Mouse (Mus musculus) myocyte (in vitro differentiated cells): Measurements from ENCODE around the gene Rpa1. TPM values are rescaled to one million over a fixed set of nuclear protein-coding genes. Genes with fewer than 3 reads are reported as not detected.

Source experiments
- H3K27me3 ChIP-seq: one replicate; pipeline ENCODE4 v1.6.1; 2011; ENCODE audit not compliant: control insufficient read depth, insufficient read depth, insufficient read length
- H3K36me3 ChIP-seq: one replicate; pipeline ENCODE4 v1.6.1; 2011; ENCODE audit not compliant: control insufficient read depth, insufficient read depth
- H3K4me2 ChIP-seq: one replicate; pipeline ENCODE4 v1.6.1; 2011; ENCODE audit warnings: low read depth, control low read depth
- H3K4me3 ChIP-seq: one replicate; pipeline ENCODE4 v1.5.1; 2011; ENCODE audit warnings: mild to moderate bottlenecking, control low read depth, moderate library complexity
- H3K79me2 ChIP-seq: one replicate; pipeline ENCODE4 v1.6.1; 2011; ENCODE audit not compliant: control insufficient read depth, insufficient read depth
- H3ac ChIP-seq: one replicate; pipeline ENCODE4 v1.6.1; 2011; ENCODE audit not compliant: control insufficient read depth, insufficient read length
- CEBPB ChIP-seq: IDR thresholded peaks from 2 replicates; pipeline ENCODE4 v1.6.1; 2011; ENCODE audit warnings: mild to moderate bottlenecking, moderate library complexity; ENCODE audit not compliant: poor library complexity, insufficient read depth, severe bottlenecking
- E2F4 ChIP-seq: IDR thresholded peaks from one replicate; pipeline ENCODE4 v1.6.1; 2011; ENCODE audit warnings: mild to moderate bottlenecking, control low read depth, moderate library complexity; ENCODE audit not compliant: insufficient read depth
- MAX ChIP-seq: IDR thresholded peaks from one replicate; pipeline ENCODE4 v1.6.1; 2011; ENCODE audit warnings: low read depth, mild to moderate bottlenecking, control low read depth
- MYOD1 ChIP-seq, 3 experiments: IDR thresholded peaks; one replicate each; pipeline ENCODE4 v1.6.1; 2011; ENCODE audit warnings: control low read depth in 2 of 3, low read depth in 2 of 3, mild to moderate bottlenecking in 2 of 3, moderate library complexity in 1 of 3; ENCODE audit not compliant: insufficient read length in 2 of 3, control insufficient read depth in 1 of 3
- MYOG ChIP-seq, 3 experiments: IDR thresholded peaks; one replicate each; pipeline ENCODE4 v1.6.1; 2011; ENCODE audit warnings: control low read depth in 2 of 3, low read depth in 2 of 3, mild to moderate bottlenecking in 2 of 3; ENCODE audit not compliant: insufficient read length in 2 of 3, control insufficient read depth in 1 of 3, insufficient read depth in 1 of 3
- POLR2A ChIP-seq: IDR thresholded peaks from one replicate; pipeline ENCODE4 v1.6.1; 2011; ENCODE audit warnings: low read depth, mild to moderate bottlenecking, control low read depth, moderate library complexity; ENCODE audit not compliant: insufficient read length
- POLR2AphosphoS2 ChIP-seq: IDR thresholded peaks from one replicate; pipeline ENCODE4 v1.6.1; 2011; ENCODE audit warnings: low read depth, control low read depth; ENCODE audit not compliant: insufficient read length
- REST ChIP-seq: IDR thresholded peaks from one replicate; pipeline ENCODE4 v1.6.1; 2011; ENCODE audit warnings: mild to moderate bottlenecking, control low read depth, moderate library complexity; ENCODE audit not compliant: insufficient read depth, insufficient read length
- SRF ChIP-seq: IDR thresholded peaks from one replicate; pipeline ENCODE4 v1.6.1; 2011; ENCODE audit warnings: low read depth; ENCODE audit not compliant: control insufficient read depth, insufficient read length
- TCF12 ChIP-seq: IDR thresholded peaks from one replicate; pipeline ENCODE4 v1.6.1; 2011; ENCODE audit warnings: mild to moderate bottlenecking, control low read depth; ENCODE audit not compliant: poor library complexity, insufficient read depth, severe bottlenecking
- TCF3 ChIP-seq: IDR thresholded peaks from one replicate; pipeline ENCODE4 v1.6.1; 2011; ENCODE audit warnings: low read depth, control low read depth; ENCODE audit not compliant: insufficient read length
- USF1 ChIP-seq: IDR thresholded peaks from one replicate; pipeline ENCODE4 v1.6.1; 2011; ENCODE audit warnings: low read depth, mild to moderate bottlenecking, control low read depth, moderate library complexity
- polyA plus RNA-seq: library from polyadenylated mRNA; unstranded; fragments of >200 nt; fragmentation: generic; extraction: Trizol; gene quantifications from one replicate; pipeline ENCODE4 v1.2.1, GENCODE M21; 2012; ENCODE audit warnings: missing spikeins

Rpa1 gene
- polyA plus RNA-seq, 1 experiment, result 63.4 TPM

- no peaks in the 10 kb centered on the region for H3K36me3 ChIP-seq
- H3K4me2 ChIP-seq, result no peak overlapping the region
- H3K79me2 ChIP-seq, result no peaks in the 10 kb centered on the region
- TF ChIP-seq REST (no peak), MYOG (IDR thresholded peaks at IDR 0.05; ENCODE audit: control insufficient read depth in 1 of 3, insufficient read depth in 1 of 3, insufficient read length in 2 of 3, low read depth in 2 of 3) (no peak), TCF12 (no peak), SRF (no peak), POLR2A (no peak), USF1 (no peak), CEBPB (no peak), TCF3 (no peak), MAX (no peak), POLR2AphosphoS2 (no peak), MYOD1 (IDR thresholded peaks at IDR 0.05; ENCODE audit: control insufficient read depth in 1 of 3, insufficient read length in 2 of 3, low read depth in 2 of 3) (no peak), E2F4 (no peak)
- H3ac ChIP-seq, result no peak overlapping the region
- H3K27me3 ChIP-seq, result no peaks in the 10 kb centered on the region
- no peak overlapping the region for H3K4me3 ChIP-seq
Measured at GRCm38 (mm10) chr11:75263964-75264312, 84.2 kb downstream of the Rpa1 start.

DNA sequence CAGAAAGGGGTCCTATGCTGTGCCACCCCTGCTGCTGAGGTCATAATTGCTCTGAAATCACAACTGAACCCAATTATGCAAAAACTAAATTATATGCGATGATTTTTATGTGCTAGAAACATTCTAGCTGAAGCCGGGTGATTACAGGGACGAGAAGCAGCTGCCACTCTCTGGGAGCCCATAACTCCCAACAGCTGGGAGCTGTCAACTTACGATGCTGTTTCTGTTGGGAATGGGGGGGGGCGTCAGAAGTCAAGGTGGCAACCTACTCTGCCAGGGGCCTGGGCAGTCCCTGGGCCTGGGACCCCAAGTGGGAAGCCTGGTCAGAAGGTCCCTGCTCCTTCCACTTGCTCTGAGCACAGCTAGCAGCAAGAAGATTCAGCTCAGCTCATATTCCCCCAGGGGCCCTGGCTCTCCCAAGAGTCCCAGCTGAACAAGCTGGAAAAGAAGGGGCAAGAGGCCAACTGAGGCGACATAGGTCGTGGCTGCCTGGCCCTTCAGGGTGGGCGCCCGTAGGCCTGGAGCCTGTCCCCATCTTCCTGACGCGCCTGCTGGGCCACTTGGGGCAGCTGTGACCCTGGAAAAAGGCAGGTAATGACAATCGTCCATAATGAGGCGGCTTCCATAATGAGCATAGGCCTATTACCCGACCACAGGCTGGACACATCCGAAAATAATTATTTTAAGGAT is 84.7 kb downstream of the Rpa1 start:
- TF ChIP-seq MYOG (IDR thresholded peaks at IDR 0.05; ENCODE audit: control insufficient read depth in 1 of 3, insufficient read depth in 1 of 3, insufficient read length in 2 of 3, low read depth in 2 of 3) (no peak), SRF (no peak), MAX (no peak), TCF12 (no peak), E2F4 (no peak)
- Histone ChIP-seq H3K36me3 (no peaks in the 10 kb centered on the region), H3K79me2 (no peaks in the 10 kb centered on the region), H3ac (no peak overlapping the region), H3K27me3 (no peaks in the 10 kb centered on the region), H3K4me3 (no peak overlapping the region), H3K4me2 (no peak overlapping the region)

DNA sequence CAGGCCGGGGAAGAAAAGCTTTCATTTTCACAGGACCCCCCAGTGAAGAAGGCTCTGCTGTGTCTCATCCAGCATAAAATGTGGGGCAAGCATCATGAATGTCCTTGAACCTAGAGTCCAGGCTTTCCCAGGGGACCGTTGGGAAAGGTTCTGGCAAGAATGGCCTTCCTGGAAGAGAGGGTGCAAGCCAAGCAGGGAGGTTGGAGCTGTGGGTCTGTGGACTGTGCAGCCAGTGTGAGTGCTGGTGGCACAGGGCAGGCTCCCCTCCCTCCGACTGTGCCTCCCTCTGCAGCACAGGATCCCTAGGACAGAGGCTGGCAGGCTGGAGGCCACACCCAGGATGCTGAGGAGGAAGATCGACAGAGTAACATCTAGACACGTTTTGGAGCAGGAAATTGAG is 85.3 kb downstream of the Rpa1 start:
- Histone ChIP-seq H3K36me3 (no peaks in the 10 kb centered on the region), H3K79me2 (no peaks in the 10 kb centered on the region), H3K4me3 (no peak overlapping the region), H3ac (no peak overlapping the region), H3K27me3 (no peaks in the 10 kb centered on the region), H3K4me2 (no peak overlapping the region)
- no peak for TF ChIP-seq MAX
- TF ChIP-seq MYOG (IDR thresholded peaks at IDR 0.05; ENCODE audit: control insufficient read depth in 1 of 3, insufficient read depth in 1 of 3, insufficient read length in 2 of 3, low read depth in 2 of 3), result no peak
- TF ChIP-seq POLR2A, result no peak

GRCm38 (mm10) chr11:75262181-75262580 is 85.9 kb downstream of the Rpa1 start:
- Histone ChIP-seq H3K4me3 (no peak overlapping the region), H3K27me3 (no peaks in the 10 kb centered on the region), H3K79me2 (no peaks in the 10 kb centered on the region), H3K4me2 (no peak overlapping the region), H3K36me3 (no peaks in the 10 kb centered on the region), H3ac (no peak overlapping the region)
- TF ChIP-seq POLR2AphosphoS2 (no peak), SRF (no peak), CEBPB (no peak), REST (no peak), TCF3 (no peak), TCF12 (no peak), MYOG (IDR thresholded peaks at IDR 0.05; ENCODE audit: control insufficient read depth in 1 of 3, insufficient read depth in 1 of 3, insufficient read length in 2 of 3, low read depth in 2 of 3) (no peak), USF1 (no peak), MYOD1 (IDR thresholded peaks at IDR 0.05; ENCODE audit: control insufficient read depth in 1 of 3, insufficient read length in 2 of 3, low read depth in 2 of 3) (no peak), POLR2A (no peak), MAX (no peak)

- no peaks in the 10 kb centered on the region for H3K79me2 ChIP-seq
- TF ChIP-seq REST (no peak), TCF12 (no peak), CEBPB (no peak), TCF3 (no peak)
- no peaks in the 10 kb centered on the region for H3K36me3 ChIP-seq
- H3K4me3 ChIP-seq, result no peak overlapping the region
- H3ac ChIP-seq, result no peak overlapping the region
- no peak overlapping the region for H3K4me2 ChIP-seq
- H3K27me3 ChIP-seq, result no peaks in the 10 kb centered on the region
Measured at GRCm38 (mm10) chr11:75261730-75262129, 86.4 kb downstream of the Rpa1 start.
